Mouse (Mus musculus) bone marrow, adult 2 months (tissue): ENCODE results near the gene Paf1.

Experiments
- CTCF ChIP-seq: fragments of 200-500 bp; IDR thresholded peaks from 2 replicates; pipeline ENCODE4 v1.5.1; 2011; ENCODE audit warnings: low read length, control low read depth; ENCODE audit not compliant: control insufficient read depth, insufficient read depth
- POLR2A ChIP-seq: fragments of 200-500 bp; IDR thresholded peaks from 2 replicates; pipeline ENCODE4 v1.6.1; 2011; ENCODE audit warnings: low read depth, mild to moderate bottlenecking, control low read depth, low read length, borderline replicate concordance; ENCODE audit not compliant: control insufficient read depth

DNA sequence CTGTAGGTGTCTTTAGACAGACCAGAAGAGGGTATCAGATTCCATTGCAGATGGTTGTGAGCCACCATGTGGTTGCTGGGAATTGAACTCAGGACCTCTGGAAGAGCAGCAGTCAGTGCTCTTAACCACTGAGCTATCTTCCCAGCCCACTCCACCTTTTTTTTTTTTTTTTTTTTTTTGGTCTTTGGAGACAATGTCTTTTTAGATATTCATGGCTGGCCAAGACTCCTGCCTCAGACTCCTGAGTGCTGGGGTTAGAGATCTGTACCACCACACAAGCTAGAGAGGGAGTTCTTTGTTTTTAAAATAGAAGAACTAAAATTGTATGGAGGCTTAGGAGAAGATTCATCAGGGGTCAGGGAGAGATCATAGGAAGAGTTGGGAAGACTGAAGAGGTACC lies 45.2 kb downstream of the Paf1 start:
- TF ChIP-seq CTCF = no peak
- no peak for TF ChIP-seq POLR2A
